In genomic region chr1:161250604-161251416, GRCm38 (mm10) we compare ENCODE assay signal across 8 mouse cellular contexts. TPM values are rescaled to one million over a fixed set of nuclear protein-coding genes. Genes with fewer than 3 reads are reported as not detected.
DNase-seq lines count a peak whose midpoint lies in the region; ATAC-seq and TF ChIP-seq lines count a peak whose summit lies in the region.

Prdx6 (minus strand) TSS chr1:161251219.

- peak; percentile 86 to 92 for DNase-seq in adrenal gland, adult (ENCODE audit: inconsistent age in 2 of 2, low spot score in 1 of 2)
- peak; percentile 63 to 73 for DNase-seq in gastrocnemius, adult 8-10 months (ENCODE audit: low spot score in 2 of 2)
- DNase-seq in hindbrain, postnatal 0 days (ENCODE audit: low spot score) = peak; percentile 89
- peak; percentile 42 to 73 for DNase-seq in left cerebral cortex, adult 9 months (ENCODE audit: low spot score in 2 of 2)
- peak; percentile 76 to 79 for DNase-seq in right cerebral cortex, adult 2 months (ENCODE audit: low spot score in 2 of 2)
- peak; percentile 39 for DNase-seq in urinary bladder, postnatal 10 days (ENCODE audit: low spot score)

- H3K27me3 ChIP-seq in hindbrain, postnatal 0 days (ENCODE audit: insufficient read depth, low read length) = no peaks in the 10 kb centered on the region
- no peaks in the 10 kb centered on the region for H3K27me3 ChIP-seq in megakaryocyte, embryonic 14.5 days (replicated peaks)

- TF ChIP-seq CTCF in cortical plate, adult 2 months (IDR thresholded peaks at IDR 0.05; ENCODE audit: extremely low read depth, insufficient read depth, low read length) = no peak
- peak; percentile 33; the same call in 1 of the 2 replicates for TF ChIP-seq CTCF in hindbrain, postnatal 0 days (IDR thresholded peaks at IDR 0.05; ENCODE audit: low read depth)

- peak within 1 kb of the TSS; percentile 96 for H3K4me2 ChIP-seq in hindbrain, postnatal 0 days (ENCODE audit: low read depth, low read length)

- peak within 1 kb of the TSS; percentile 80 for H3K27ac ChIP-seq in cortical plate, adult 2 months (ENCODE audit: insufficient read depth, low read length)
- peak within 1 kb of the TSS; percentile 65; the same call in 1 of the 2 replicates for H3K27ac ChIP-seq in hindbrain, postnatal 0 days

- peak within 1 kb of the TSS; percentile 81 for H3K4me3 ChIP-seq in cortical plate, adult 2 months (ENCODE audit: insufficient read depth, low read length)
- H3K4me3 ChIP-seq in hindbrain, postnatal 0 days (ENCODE audit: low read length) = peak within 1 kb of the TSS; percentile 90
- H3K4me3 ChIP-seq in megakaryocyte, embryonic 14.5 days (replicated peaks) = peak within 1 kb of the TSS; percentile 99

- H3K4me1 ChIP-seq in cortical plate, adult 2 months (ENCODE audit: control insufficient read depth, insufficient read depth, low read length) = no peaks in the 10 kb centered on the region; the same call in none of the 2 replicates
- peaks cover 14% of the 10 kb centered on the region; the same call in 1 of the 2 replicates for H3K4me1 ChIP-seq in hindbrain, postnatal 0 days (ENCODE audit: insufficient read depth, low read length)
- H3K4me1 ChIP-seq in megakaryocyte, embryonic 14.5 days = peaks cover 91% of the 10 kb centered on the region

- peak; percentile 96 for ATAC-seq in hindbrain, postnatal 0 days

- no peaks in the 10 kb centered on the region for H3K9me3 ChIP-seq in hindbrain, postnatal 0 days (ENCODE audit: low read length)
- H3K9me3 ChIP-seq in megakaryocyte, embryonic 14.5 days = no peaks in the 10 kb centered on the region

- under 1% methylated on average over 62 of the region's 66 CpGs for WGBS in hindbrain, postnatal 0 days

- 0 out of 2 replicates have a peak, but pooled peaks cover 3% of the 10 kb centered on the region for H3K36me3 ChIP-seq in hindbrain, postnatal 0 days (ENCODE audit: insufficient read depth, low read length)
- peaks cover 36% of the 10 kb centered on the region for H3K36me3 ChIP-seq in megakaryocyte, embryonic 14.5 days (replicated peaks; ENCODE audit: low read length)

- peak; percentile 91 for TF ChIP-seq POLR2A in cortical plate, adult 2 months (IDR thresholded peaks at IDR 0.05; ENCODE audit: extremely low read depth, insufficient read depth, low read length)

- H3K9ac ChIP-seq in hindbrain, postnatal 0 days (replicated peaks; ENCODE audit: low read length) = peak within 1 kb of the TSS; percentile 79

RNA-seq across cellular contexts. Expression of gene Prdx6, which starts in this region (rescaled TPM):
- 455 and 511 TPM in 2 replicates for polyA plus RNA-seq in cortical plate, adult 2 months (2012; rRNA removed)
- total RNA-seq in gastrocnemius, adult 8-10 months (2022) = 100 to 1,000 TPM; 119 to 142 (median 129) TPM
- total RNA-seq in hindbrain, postnatal 0 days (2014; rRNA removed) = 129 and 135 TPM in 2 replicates
- polyA plus RNA-seq in hindbrain, postnatal 0 days (2015; fragmentation: Nextera tagmentation; extraction: Ambion mirVana) = 223 and 253 TPM in 2 replicates
- 22.2 and 25.0 TPM in 2 replicates for polyA plus RNA-seq in megakaryocyte, embryonic 14.5 days (2012; ENCODE audit: insufficient read depth, low replicate concordance)

Comparison
In these comparisons a context has a peak if more than half of its experiments do, and no peak if none do; other contexts are left out.
1. Peak in every context shown above with its lines: DNase-seq, ATAC-seq, H3K4me3 ChIP-seq and H3K27ac ChIP-seq.
2. DNase-seq: peak in every context shown above with its lines; median percentile 89 in adrenal gland, adult; 89 in hindbrain, postnatal 0 days; 78 in right cerebral cortex, adult 2 months; 68 in gastrocnemius, adult 8-10 months; 58 in left cerebral cortex, adult 9 months; 39 in urinary bladder, postnatal 10 days.